Mouse (Mus musculus) limb, embryonic 12.5 days (tissue): ENCODE measurements around the gene Calm3. TPM values are rescaled to one million over a fixed set of nuclear protein-coding genes. Genes with fewer than 3 reads are reported as not detected.

Source experiments
- ATAC-seq: fragments of 200-750 bp; cut with Nextera tagmentation; 2 replicates; pipeline ENCODE4 v1.8.0; 2017; ENCODE audit warnings: low read depth, moderate TSS enrichment; ENCODE audit not compliant: insufficient number of reproducible peaks, insufficient read depth, low FRiP score, low TSS enrichment
- H3K27ac ChIP-seq: fragments of 300-500 bp; sonication (generic); 2 replicates; pipeline ENCODE4 v1.5.1; 2016; ENCODE audit warnings: mild to moderate bottlenecking, moderate library complexity
- H3K27me3 ChIP-seq: fragments of 300-500 bp; sonication (generic); 2 replicates; pipeline ENCODE4 v1.6.1; 2016; ENCODE audit warnings: mild to moderate bottlenecking, moderate library complexity
- H3K36me3 ChIP-seq: fragments of 300-500 bp; sonication (generic); 2 replicates; pipeline ENCODE4 v1.6.1; 2016; ENCODE audit warnings: mild to moderate bottlenecking, moderate library complexity
- H3K4me1 ChIP-seq: fragments of 300-500 bp; sonication (generic); replicated peaks from 2 replicates; pipeline ENCODE4 v1.6.1; 2016
- H3K4me2 ChIP-seq: fragments of 300-500 bp; sonication (generic); 2 replicates; pipeline ENCODE4 v1.6.1; 2016; ENCODE audit warnings: mild to moderate bottlenecking, moderate library complexity
- H3K4me3 ChIP-seq: fragments of 300-500 bp; sonication (generic); replicated peaks from 2 replicates; pipeline ENCODE4 v1.5.1; 2016; ENCODE audit warnings: mild to moderate bottlenecking
- H3K9ac ChIP-seq: fragments of 300-500 bp; sonication (generic); replicated peaks from 2 replicates; pipeline ENCODE4 v1.6.1; 2016; ENCODE audit warnings: mild to moderate bottlenecking, moderate library complexity
- H3K9me3 ChIP-seq: fragments of 300-500 bp; sonication (generic); 2 replicates; pipeline ENCODE4 v1.6.1; 2016; ENCODE audit warnings: mild to moderate bottlenecking, moderate library complexity
- WGBS: fragments of 180-500 bp; shearing (Covaris S2); methylation state at CpG from one replicate; pipeline ENCODE4 v1.1.7; 2016; 5-methylcytosine and 5-hydroxymethylcytosine counted together
- polyA plus RNA-seq: library from polyadenylated mRNA; unstranded; fragments of >200 nt; fragmentation: Nextera tagmentation; extraction: Ambion mirVana; gene quantifications from 2 replicates; pipeline ENCODE4 v1.2.1, GENCODE M21; 2016

Calm3 gene
- polyA plus RNA-seq, 1 experiment from 2014 or later, result 123 TPM

DNA sequence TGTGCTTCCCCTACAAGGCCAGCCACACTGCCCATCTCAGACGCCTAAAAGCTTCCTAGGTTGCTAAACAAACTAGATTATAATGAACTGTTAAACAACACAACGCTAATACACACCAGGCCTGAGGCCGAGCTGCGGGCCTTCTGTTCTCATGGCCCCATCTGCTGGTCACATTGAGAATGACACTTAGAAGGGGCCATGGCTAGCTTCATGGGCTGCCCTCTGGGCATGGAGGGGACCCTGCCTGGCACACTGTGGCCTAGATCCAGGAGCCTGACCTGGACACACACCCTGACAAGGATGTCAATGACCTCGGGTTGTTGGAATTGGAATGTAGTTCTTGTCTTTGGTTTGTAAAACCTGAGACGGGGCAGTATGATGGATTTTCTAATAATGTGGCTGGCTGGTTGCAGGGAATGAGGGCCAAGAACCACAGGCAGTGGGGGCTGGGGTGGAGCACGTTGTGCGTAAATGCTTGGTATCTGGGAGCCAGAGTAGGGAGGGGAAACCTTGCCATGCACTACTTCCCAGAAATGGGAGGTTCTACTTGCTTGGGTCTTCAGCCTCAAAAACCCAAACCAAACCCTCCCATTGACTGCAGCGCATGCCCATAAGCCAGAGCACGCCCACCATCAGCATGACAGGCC is 10.0 kb downstream of the Calm3 start:
- H3K4me3 ChIP-seq, result no peak overlapping the region
- H3K27ac ChIP-seq, result no peak overlapping the region
- peaks cover 50% of the 10 kb centered on the region for H3K36me3 ChIP-seq
- no peaks in the 10 kb centered on the region for H3K27me3 ChIP-seq
- no peak overlapping the region for H3K9ac ChIP-seq
- peak; percentile 6 for ATAC-seq
- no peak overlapping the region for H3K4me2 ChIP-seq
- 33% methylated on average over 10 of the region's 10 CpGs for WGBS
- H3K9me3 ChIP-seq, result no peaks in the 10 kb centered on the region
- peaks cover 20% of the 10 kb centered on the region for H3K4me1 ChIP-seq

GRCm38 (mm10) chr7:16912360-16912759 is 11.6 kb downstream of the Calm3 start:
- no peak overlapping the region for H3K9ac ChIP-seq
- no peak overlapping the region for H3K27ac ChIP-seq
- peaks cover 34% of the 10 kb centered on the region for H3K36me3 ChIP-seq
- ATAC-seq, result no peak
- no peak overlapping the region for H3K4me3 ChIP-seq
- H3K9me3 ChIP-seq, result no peaks in the 10 kb centered on the region
- 50% methylated on average over 6 of the region's 6 CpGs for WGBS
- H3K27me3 ChIP-seq, result no peaks in the 10 kb centered on the region
- no peak overlapping the region for H3K4me2 ChIP-seq
- peaks cover 20% of the 10 kb centered on the region for H3K4me1 ChIP-seq

GRCm38 (mm10) chr7:16911904-16912303 is 12.0 kb downstream of the Calm3 start:
- H3K36me3 ChIP-seq, result peaks cover 30% of the 10 kb centered on the region
- WGBS, result 92% methylated on average over 3 of the region's 3 CpGs
- H3K27me3 ChIP-seq, result no peaks in the 10 kb centered on the region
- H3K4me3 ChIP-seq, result no peak overlapping the region
- H3K9me3 ChIP-seq, result no peaks in the 10 kb centered on the region
- peaks cover 22% of the 10 kb centered on the region for H3K4me1 ChIP-seq
- no peak overlapping the region for H3K9ac ChIP-seq
- no peak overlapping the region for H3K4me2 ChIP-seq
- ATAC-seq, result no peak
- H3K27ac ChIP-seq, result no peak overlapping the region

- 48% methylated on average over 10 of the region's 10 CpGs for WGBS
- no peak for ATAC-seq
- Histone ChIP-seq H3K27ac (no peak overlapping the region), H3K4me2 (no peak overlapping the region), H3K27me3 (no peaks in the 10 kb centered on the region), H3K4me1 (peaks cover 39% of the 10 kb centered on the region), H3K9ac (no peak overlapping the region; the same call in 1 of the 2 replicates), H3K9me3 (no peaks in the 10 kb centered on the region), H3K4me3 (no peak overlapping the region), H3K36me3 (peaks cover 11% of the 10 kb centered on the region)
These were observed 14.0 kb downstream of the Calm3 start for GRCm38 (mm10) chr7:16909909-16910308.

GRCm38 (mm10) chr7:16908859-16909258 is 15.1 kb downstream of the Calm3 start:
- H3K27me3 ChIP-seq, result no peaks in the 10 kb centered on the region
- peaks cover 39% of the 10 kb centered on the region for H3K4me1 ChIP-seq
- WGBS, result 70% methylated on average over 11 of the region's 11 CpGs
- H3K36me3 ChIP-seq, result peaks cover 3% of the 10 kb centered on the region; the same call in 1 of the 2 replicates
- H3K4me2 ChIP-seq, result no peak overlapping the region
- H3K9ac ChIP-seq, result no peak overlapping the region
- ATAC-seq, result no peak
- no peak overlapping the region for H3K4me3 ChIP-seq
- no peaks in the 10 kb centered on the region for H3K9me3 ChIP-seq
- H3K27ac ChIP-seq, result no peak overlapping the region

GRCm38 (mm10) chr7:16908367-16908766 is 15.5 kb downstream of the Calm3 start:
- Histone ChIP-seq H3K4me2 (no peak overlapping the region), H3K9me3 (no peaks in the 10 kb centered on the region), H3K4me3 (no peak overlapping the region), H3K27me3 (no peaks in the 10 kb centered on the region), H3K36me3 (peaks cover 3% of the 10 kb centered on the region; the same call in 1 of the 2 replicates), H3K9ac (no peak overlapping the region), H3K27ac (no peak overlapping the region), H3K4me1 (peaks cover 39% of the 10 kb centered on the region)
- WGBS, result 43% methylated on average over 11 of the region's 11 CpGs
- ATAC-seq, result no peak

- no peak for ATAC-seq
- Histone ChIP-seq H3K27me3 (no peaks in the 10 kb centered on the region), H3K9me3 (no peaks in the 10 kb centered on the region), H3K9ac (no peak overlapping the region), H3K4me3 (no peak overlapping the region), H3K4me1 (peaks cover 35% of the 10 kb centered on the region), H3K36me3 (no peaks in the 10 kb centered on the region), H3K4me2 (no peak overlapping the region), H3K27ac (no peak overlapping the region)
- WGBS, result 78% methylated on average over 7 of the region's 7 CpGs
These were observed 16.1 kb downstream of the Calm3 start for GRCm38 (mm10) chr7:16907842-16908241.

GRCm38 (mm10) chr7:16906889-16907559 is 16.9 kb downstream of the Calm3 start:
- Histone ChIP-seq H3K4me1 (peaks cover 30% of the 10 kb centered on the region), H3K27me3 (no peaks in the 10 kb centered on the region), H3K36me3 (no peaks in the 10 kb centered on the region), H3K4me3 (no peak overlapping the region), H3K9ac (no peak overlapping the region), H3K4me2 (no peak overlapping the region), H3K27ac (no peak overlapping the region), H3K9me3 (no peaks in the 10 kb centered on the region)
- 89% methylated on average over 41 of the region's 41 CpGs for WGBS
- no peak for ATAC-seq

- H3K27ac ChIP-seq, result 0 out of 2 replicates have a peak within 1 kb of the TSS, but pooled peaks have one; percentile 29
- H3K4me1 ChIP-seq, result peaks cover 37% of the 10 kb centered on the region
These were observed 17.6 kb downstream of the Calm3 start, which contains the start of gene Ptgir for GRCm38 (mm10) chr7:16906281-16906680. Ptgir (plus strand) TSS chr7:16906490.

DNA sequence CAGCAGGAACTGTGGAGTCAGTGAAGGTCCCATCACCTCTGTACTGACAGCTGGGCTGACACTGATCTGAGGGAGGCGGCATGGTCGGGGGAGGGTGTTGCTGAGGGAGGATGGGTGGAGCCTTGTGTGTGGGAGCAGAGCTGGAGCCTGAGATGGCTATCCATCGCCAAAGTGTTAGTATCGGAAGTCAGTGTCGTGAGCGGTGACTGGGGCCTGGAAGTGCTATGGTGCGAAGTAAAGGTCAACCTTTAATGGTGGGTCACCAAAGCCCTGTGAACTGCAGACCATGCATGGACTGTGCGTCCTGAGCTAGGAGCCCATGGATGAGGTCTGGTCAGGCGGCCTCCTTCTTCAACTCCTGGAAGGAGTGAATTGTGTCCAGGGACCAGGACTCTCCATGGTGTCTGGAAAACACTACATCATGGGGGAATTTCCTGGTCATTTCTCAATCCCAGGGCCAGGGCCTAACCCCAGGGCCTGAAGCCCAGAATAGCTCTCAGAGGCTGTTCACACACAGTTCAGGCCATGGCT is 18.4 kb downstream of the Calm3 start:
- H3K4me1 ChIP-seq, result peaks cover 42% of the 10 kb centered on the region
- no peak overlapping the region; the same call in 1 of the 2 replicates for H3K4me2 ChIP-seq
- no peaks in the 10 kb centered on the region for H3K9me3 ChIP-seq
- WGBS, result 31% methylated on average over 9 of the region's 9 CpGs
- no peaks in the 10 kb centered on the region for H3K27me3 ChIP-seq
- no peak; the same call in 1 of the 2 replicates for ATAC-seq
- H3K9ac ChIP-seq, result no peak overlapping the region
- no peak overlapping the region for H3K4me3 ChIP-seq
- H3K36me3 ChIP-seq, result no peaks in the 10 kb centered on the region
- no peak overlapping the region for H3K27ac ChIP-seq

More at GRCm38 (mm10) chr7:16906281-16906680, 17.6 kb downstream of the Calm3 start, which contains the start of gene Ptgir:
- H3K9me3 ChIP-seq, result no peaks in the 10 kb centered on the region
- peak within 1 kb of the TSS; percentile 13; the same call in 1 of the 2 replicates for H3K4me2 ChIP-seq
- no peak within 1 kb of the TSS for H3K4me3 ChIP-seq
- no peaks in the 10 kb centered on the region for H3K27me3 ChIP-seq
- ATAC-seq, result no peak
- peak within 1 kb of the TSS; percentile 27; the same call in 1 of the 2 replicates for H3K9ac ChIP-seq
- H3K36me3 ChIP-seq, result no peaks in the 10 kb centered on the region
- WGBS, result 18% methylated on average over 6 of the region's 6 CpGs

GRCm38 (mm10) chr7:16904120-16904675 is 19.7 kb downstream of the Calm3 start:
- peaks cover 40% of the 10 kb centered on the region for H3K4me1 ChIP-seq
- no peak for ATAC-seq
- H3K4me3 ChIP-seq, result no peak overlapping the region
- H3K4me2 ChIP-seq, result no peak overlapping the region
- 57% methylated on average over 8 of the region's 10 CpGs for WGBS
- H3K36me3 ChIP-seq, result no peaks in the 10 kb centered on the region
- no peak overlapping the region for H3K27ac ChIP-seq
- H3K9ac ChIP-seq, result no peak overlapping the region
- no peaks in the 10 kb centered on the region for H3K27me3 ChIP-seq
- no peaks in the 10 kb centered on the region for H3K9me3 ChIP-seq
